Mouse (Mus musculus): ENCODE measurements around the gene Bicd2. TPM values are rescaled to one million over a fixed set of nuclear protein-coding genes. Genes with fewer than 3 reads are reported as not detected.

Gene Bicd2
- polyA plus RNA-seq, 1 experiment = 22.5 TPM

- TF ChIP-seq GATA1 (IDR thresholded peaks at IDR 0.05; ENCODE audit: borderline replicate concordance, low read length) (no peak), FLI1 (IDR thresholded peaks at IDR 0.05; ENCODE audit: low read length) (no peak)
- Histone ChIP-seq H3K4me3 (replicated peaks) (peak overlapping the region; percentile 94), H3K4me1 (peaks cover 91% of the 10 kb centered on the region)
These were observed 1.3 kb downstream of the Bicd2 start for GRCm38 (mm10) chr13:49342723-49343100.

DNA sequence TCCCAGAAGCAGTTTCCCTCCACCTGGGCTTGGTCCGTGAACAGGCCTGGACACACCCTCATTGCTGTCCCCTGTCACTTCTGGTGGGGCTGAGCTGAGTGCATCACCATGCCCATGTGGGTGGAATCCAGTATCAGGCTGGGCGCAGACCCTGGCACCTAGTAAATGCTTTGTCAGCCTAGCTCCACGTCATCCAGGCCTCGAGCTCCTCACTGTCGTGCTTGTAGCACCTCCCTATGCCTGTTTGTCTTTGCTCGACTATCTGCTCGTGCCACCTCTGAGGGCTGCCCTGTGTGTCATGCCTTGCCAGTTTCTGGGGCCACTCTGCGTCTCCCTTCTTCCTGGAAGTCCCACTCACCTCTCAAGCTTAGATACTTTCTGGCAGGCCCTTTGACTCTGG is 3.2 kb downstream of the Bicd2 start:
- Histone ChIP-seq H3K27me3 (replicated peaks) (no peaks in the 10 kb centered on the region), H3K4me3 (replicated peaks) (peak overlapping the region; percentile 94), H3K9me3 (no peaks in the 10 kb centered on the region), H3K36me3 (replicated peaks; ENCODE audit: low read length) (peaks cover 51% of the 10 kb centered on the region), H3K4me1 (peaks cover 91% of the 10 kb centered on the region)
- no peak for TF ChIP-seq FLI1 (IDR thresholded peaks at IDR 0.05; ENCODE audit: low read length)
- no peak for TF ChIP-seq GATA1 (IDR thresholded peaks at IDR 0.05; ENCODE audit: borderline replicate concordance, low read length)

More at GRCm38 (mm10) chr13:49342723-49343100, 1.3 kb downstream of the Bicd2 start:
- Histone ChIP-seq H3K27me3 (replicated peaks) (no peaks in the 10 kb centered on the region), H3K9me3 (no peaks in the 10 kb centered on the region), H3K36me3 (replicated peaks; ENCODE audit: low read length) (peaks cover 39% of the 10 kb centered on the region)

GRCm38 (mm10) chr13:49345476-49345875 is 4.1 kb downstream of the Bicd2 start:
- Histone ChIP-seq H3K4me1 (peaks cover 91% of the 10 kb centered on the region), H3K9me3 (no peaks in the 10 kb centered on the region), H3K36me3 (replicated peaks; ENCODE audit: low read length) (peaks cover 56% of the 10 kb centered on the region), H3K4me3 (replicated peaks) (peak overlapping the region; percentile 94), H3K27me3 (replicated peaks) (no peaks in the 10 kb centered on the region)
- TF ChIP-seq GATA1 (IDR thresholded peaks at IDR 0.05; ENCODE audit: borderline replicate concordance, low read length) = no peak
- no peak for TF ChIP-seq FLI1 (IDR thresholded peaks at IDR 0.05; ENCODE audit: low read length)

- H3K4me1 ChIP-seq = peaks cover 99% of the 10 kb centered on the region
- peak overlapping the region; percentile 21 for H3K4me3 ChIP-seq (replicated peaks)
- no peaks in the 10 kb centered on the region for H3K9me3 ChIP-seq
- H3K36me3 ChIP-seq (replicated peaks; ENCODE audit: low read length) = peaks cover 77% of the 10 kb centered on the region
- TF ChIP-seq GATA1 (IDR thresholded peaks at IDR 0.05; ENCODE audit: borderline replicate concordance, low read length) = no peak
- no peak for TF ChIP-seq FLI1 (IDR thresholded peaks at IDR 0.05; ENCODE audit: low read length)
- H3K27me3 ChIP-seq (replicated peaks) = no peaks in the 10 kb centered on the region
These were observed 7.1 kb downstream of the Bicd2 start for GRCm38 (mm10) chr13:49348522-49348921.

- Histone ChIP-seq H3K27me3 (replicated peaks) (no peaks in the 10 kb centered on the region), H3K4me1 (peaks cover 99% of the 10 kb centered on the region), H3K36me3 (replicated peaks; ENCODE audit: low read length) (peaks cover 77% of the 10 kb centered on the region), H3K4me3 (replicated peaks) (peak overlapping the region; percentile 69), H3K9me3 (no peaks in the 10 kb centered on the region)
- TF ChIP-seq GATA1 (IDR thresholded peaks at IDR 0.05; ENCODE audit: borderline replicate concordance, low read length) (no peak), FLI1 (IDR thresholded peaks at IDR 0.05; ENCODE audit: low read length) (no peak)
These were observed 8.0 kb downstream of the Bicd2 start for GRCm38 (mm10) chr13:49349335-49349734.

- TF ChIP-seq FLI1 (IDR thresholded peaks at IDR 0.05; ENCODE audit: low read length) = no peak
- TF ChIP-seq GATA1 (IDR thresholded peaks at IDR 0.05; ENCODE audit: borderline replicate concordance, low read length) = no peak
- Histone ChIP-seq H3K27me3 (replicated peaks) (no peaks in the 10 kb centered on the region), H3K4me3 (replicated peaks) (no peak overlapping the region), H3K9me3 (no peaks in the 10 kb centered on the region), H3K4me1 (peaks cover 99% of the 10 kb centered on the region), H3K36me3 (replicated peaks; ENCODE audit: low read length) (peaks cover 74% of the 10 kb centered on the region)
These were observed 8.6 kb downstream of the Bicd2 start for GRCm38 (mm10) chr13:49349836-49350505.

GRCm38 (mm10) chr13:49352581-49353159 is 11.3 kb downstream of the Bicd2 start:
- H3K9me3 ChIP-seq = no peaks in the 10 kb centered on the region
- peaks cover 74% of the 10 kb centered on the region for H3K36me3 ChIP-seq (replicated peaks; ENCODE audit: low read length)
- TF ChIP-seq GATA1 (IDR thresholded peaks at IDR 0.05; ENCODE audit: borderline replicate concordance, low read length) (no peak), FLI1 (IDR thresholded peaks at IDR 0.05; ENCODE audit: low read length) (no peak)
- H3K4me1 ChIP-seq = peaks cover 100% of the 10 kb centered on the region
- H3K4me3 ChIP-seq (replicated peaks) = peak overlapping the region; percentile 64
- no peaks in the 10 kb centered on the region for H3K27me3 ChIP-seq (replicated peaks)

GRCm38 (mm10) chr13:49353422-49353821 is 12.0 kb downstream of the Bicd2 start:
- Histone ChIP-seq H3K4me1 (peaks cover 100% of the 10 kb centered on the region), H3K4me3 (replicated peaks) (no peak overlapping the region), H3K27me3 (replicated peaks) (no peaks in the 10 kb centered on the region), H3K36me3 (replicated peaks; ENCODE audit: low read length) (peaks cover 74% of the 10 kb centered on the region), H3K9me3 (no peaks in the 10 kb centered on the region)
- TF ChIP-seq GATA1 (IDR thresholded peaks at IDR 0.05; ENCODE audit: borderline replicate concordance, low read length) = no peak
- no peak for TF ChIP-seq FLI1 (IDR thresholded peaks at IDR 0.05; ENCODE audit: low read length)

DNA sequence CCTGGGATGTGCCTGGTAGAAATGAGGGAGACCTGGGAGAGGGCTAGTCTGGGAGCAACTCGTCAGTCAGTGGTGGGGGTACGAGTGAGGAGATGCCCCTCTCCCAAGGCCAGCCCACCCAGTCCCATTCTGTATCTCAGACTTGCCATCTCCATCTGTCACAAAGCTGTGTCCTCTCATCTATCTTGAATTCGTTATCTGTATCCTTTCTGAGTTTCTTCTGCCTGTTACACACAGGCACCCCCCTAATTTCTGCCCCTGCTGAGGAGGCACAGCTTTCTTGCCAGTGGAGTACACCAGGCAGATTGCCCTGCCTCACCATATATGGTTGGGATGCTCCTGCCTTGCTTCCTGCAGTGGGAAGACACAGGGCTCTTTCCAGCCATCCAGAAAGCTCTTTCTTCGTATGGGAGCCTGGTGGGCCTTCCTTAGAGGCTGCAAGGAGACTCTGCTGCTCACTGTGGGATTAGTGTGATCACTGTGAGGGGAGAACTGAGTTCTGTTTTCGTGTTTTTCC is 12.7 kb downstream of the Bicd2 start:
- no peak for TF ChIP-seq GATA1 (IDR thresholded peaks at IDR 0.05; ENCODE audit: borderline replicate concordance, low read length)
- Histone ChIP-seq H3K9me3 (no peaks in the 10 kb centered on the region), H3K36me3 (replicated peaks; ENCODE audit: low read length) (peaks cover 80% of the 10 kb centered on the region), H3K4me1 (peaks cover 100% of the 10 kb centered on the region), H3K27me3 (replicated peaks) (no peaks in the 10 kb centered on the region), H3K4me3 (replicated peaks) (no peak overlapping the region)

DNA sequence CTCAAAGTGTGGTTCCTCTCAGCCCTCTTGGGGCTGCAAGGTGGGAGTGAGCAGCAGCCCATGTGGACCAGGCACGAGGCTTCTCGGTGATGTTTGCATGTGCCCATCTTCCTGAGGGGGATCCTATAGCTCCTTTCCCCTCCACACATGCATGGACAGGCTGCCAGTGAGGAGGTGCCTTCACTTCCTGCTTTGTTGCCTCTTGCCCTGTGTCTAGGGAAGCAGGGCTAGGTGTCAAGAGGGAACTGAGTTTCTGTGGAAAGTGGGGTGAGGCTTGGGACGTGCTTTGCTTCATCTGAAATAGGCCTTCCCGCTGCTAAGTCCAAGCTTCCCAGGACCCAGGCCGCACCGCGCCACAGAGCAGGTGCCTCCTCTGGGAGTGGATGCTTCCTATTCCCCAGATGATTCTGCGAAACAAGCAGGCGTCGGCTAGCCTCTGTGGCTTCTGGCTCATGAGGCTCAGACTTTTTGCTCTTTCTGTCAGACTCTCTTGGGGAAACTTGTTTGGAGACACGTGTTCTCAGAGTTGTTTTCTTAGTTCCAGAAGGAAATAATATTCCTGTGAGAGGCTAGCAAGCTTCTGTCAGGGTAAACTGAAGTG is 14.2 kb downstream of the Bicd2 start:
- TF ChIP-seq GATA1 (IDR thresholded peaks at IDR 0.05; ENCODE audit: borderline replicate concordance, low read length) (no peak), FLI1 (IDR thresholded peaks at IDR 0.05; ENCODE audit: low read length) (no peak)
- Histone ChIP-seq H3K4me3 (replicated peaks) (peak overlapping the region; percentile 57), H3K27me3 (replicated peaks) (no peaks in the 10 kb centered on the region), H3K9me3 (no peaks in the 10 kb centered on the region), H3K36me3 (replicated peaks; ENCODE audit: low read length) (peaks cover 73% of the 10 kb centered on the region), H3K4me1 (peaks cover 98% of the 10 kb centered on the region)

Data from megakaryocyte, embryonic 14.5 days (primary cell).